Mouse (Mus musculus) layer of hippocampus, adult 18-20 months (tissue): ENCODE results near the gene Nepro. TPM values are rescaled to one million over a fixed set of nuclear protein-coding genes. Genes with fewer than 3 reads are reported as not detected.

Experiments
- DNase-seq, 2 experiments: peaks; one replicate each; pipeline ENCODE4 v3.0.0; 2022; ENCODE audit warnings: low spot score in 2 of 2
- total RNA-seq, 2 experiments: library from RNA; stranded (reverse); gene quantifications; 2 replicates each; pipeline ENCODE4 v1.2.3; 2021

Gene Nepro
- total RNA-seq, 2 experiments from 2014 or later, result 5.5 to 5.8 TPM

DNA sequence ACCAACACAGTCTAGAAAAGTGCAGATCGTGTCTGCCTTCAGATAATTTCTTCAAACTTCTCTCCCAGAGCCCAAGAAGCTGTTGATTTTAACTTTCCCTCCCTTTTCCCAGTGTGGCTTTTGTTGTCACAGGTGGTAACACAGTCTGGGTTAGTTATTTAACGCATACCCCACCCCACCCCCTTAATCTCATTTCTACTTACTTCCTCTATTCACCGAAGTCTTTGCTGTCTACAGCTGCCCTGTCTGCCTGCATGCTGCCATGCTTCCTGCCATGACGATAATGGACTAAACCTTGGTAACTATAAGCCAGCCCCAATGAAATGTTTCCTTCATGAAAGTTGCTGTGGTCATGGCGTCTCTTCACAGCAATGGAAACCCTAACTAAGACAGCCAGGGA lies 21.8 kb upstream of the Nepro start:
- DNase-seq, result no peak

DNA sequence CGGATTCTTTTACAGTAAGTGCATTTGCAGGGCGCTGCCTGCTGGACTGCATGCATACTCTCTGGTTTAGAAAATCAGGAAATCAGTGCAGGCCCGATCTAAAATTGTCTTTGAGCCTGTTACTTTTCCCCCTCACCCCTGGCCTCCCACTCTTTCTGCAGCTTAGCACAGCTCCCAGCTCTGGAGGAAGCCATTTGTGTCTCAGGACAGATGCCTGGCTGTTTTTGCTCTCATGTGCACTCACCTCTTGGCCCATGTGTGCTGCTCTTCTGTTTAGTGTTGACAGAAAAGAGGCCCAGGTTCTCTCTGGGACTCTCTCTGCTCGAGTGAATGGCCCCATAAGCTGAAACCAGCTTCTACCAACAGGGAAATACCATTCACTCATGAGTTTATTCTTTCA lies 20.6 kb upstream of the Nepro start:
- no peak for DNase-seq

DNA sequence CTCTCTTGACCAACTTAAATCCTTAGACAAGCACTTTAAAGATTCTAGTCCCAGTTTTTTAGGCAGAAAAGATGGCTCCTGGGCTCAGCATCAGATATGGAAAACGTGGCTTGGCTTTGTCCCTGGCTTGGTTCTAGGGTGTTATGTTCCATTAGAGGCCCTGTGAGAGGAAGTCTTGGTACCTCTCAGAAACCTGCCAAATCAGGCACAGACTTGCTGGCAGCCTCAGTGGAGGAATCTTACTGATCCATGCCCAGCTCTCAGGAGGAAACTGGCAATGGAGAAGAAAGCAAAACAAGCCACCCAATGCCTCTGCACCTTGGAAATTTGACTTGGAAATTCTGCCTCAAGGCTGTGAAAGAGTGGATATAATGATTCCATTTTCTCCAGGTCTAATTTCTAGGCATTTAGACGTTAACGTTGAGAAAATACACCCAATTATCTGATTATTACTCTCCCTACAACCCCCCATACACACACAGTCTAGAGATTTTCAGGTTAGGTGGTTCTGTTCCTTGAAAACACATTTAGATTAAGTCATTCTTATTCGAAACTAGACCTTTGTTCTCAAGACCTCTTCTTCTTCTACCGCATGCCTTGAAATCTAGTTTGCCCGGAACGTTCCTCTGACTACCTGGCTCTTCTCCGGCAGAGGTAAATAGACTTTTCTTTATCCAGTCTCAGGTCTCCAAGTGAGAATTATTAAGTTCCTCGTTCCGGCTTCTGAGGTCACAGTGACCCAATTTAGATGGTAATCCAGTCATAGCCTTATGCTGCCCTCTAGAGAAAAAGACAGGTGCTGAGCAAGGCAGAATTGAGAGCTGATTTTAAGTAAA lies 7.6 kb upstream of the Nepro start:
- peak in 1 of 2 experiments; percentile 56 for DNase-seq

DNA sequence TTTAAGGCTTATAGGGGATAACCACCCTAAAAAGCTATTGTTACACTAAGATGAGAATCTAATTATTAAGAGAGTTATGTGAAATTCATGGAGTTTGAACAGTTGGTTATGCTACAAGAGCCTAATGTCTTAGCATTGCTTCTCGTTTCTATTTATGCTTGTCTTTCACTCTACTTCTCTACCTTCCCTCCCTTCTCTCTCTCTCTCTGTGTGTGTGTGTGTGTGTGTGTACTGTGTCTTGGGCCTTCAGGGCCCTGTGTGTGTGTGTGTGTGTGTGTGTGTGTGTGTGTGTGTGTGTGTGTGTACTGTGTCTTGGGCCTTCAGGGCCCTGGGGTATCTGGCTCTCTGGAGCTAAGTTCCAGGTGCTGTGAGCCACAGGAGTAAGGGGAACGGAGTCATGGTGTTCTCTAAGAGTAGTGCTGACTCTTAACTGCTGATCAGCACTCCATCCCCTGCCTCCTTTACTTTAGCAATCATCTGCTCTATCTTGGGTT lies 6.9 kb upstream of the Nepro start:
- no peak for DNase-seq

DNA sequence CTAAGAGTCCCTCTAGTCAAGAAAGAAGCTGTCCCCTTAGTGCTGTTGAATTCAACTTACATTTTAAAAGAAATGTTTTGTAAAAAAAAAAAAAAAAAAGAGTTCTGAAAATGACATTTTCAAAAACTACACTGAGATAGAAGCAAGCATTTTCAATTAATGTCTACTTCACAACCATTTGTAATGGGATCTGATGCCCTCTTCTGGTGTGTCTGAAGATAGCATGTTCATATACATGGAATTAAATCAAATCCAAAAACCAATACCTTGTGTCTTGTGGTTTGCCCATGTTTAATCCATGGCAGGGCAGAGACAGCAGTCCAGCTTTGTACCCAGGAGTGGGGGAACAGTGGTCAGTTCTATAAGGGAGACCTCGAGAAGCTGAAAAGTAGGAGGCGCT lies 6.3 kb upstream of the Nepro start:
- no peak for DNase-seq

DNA sequence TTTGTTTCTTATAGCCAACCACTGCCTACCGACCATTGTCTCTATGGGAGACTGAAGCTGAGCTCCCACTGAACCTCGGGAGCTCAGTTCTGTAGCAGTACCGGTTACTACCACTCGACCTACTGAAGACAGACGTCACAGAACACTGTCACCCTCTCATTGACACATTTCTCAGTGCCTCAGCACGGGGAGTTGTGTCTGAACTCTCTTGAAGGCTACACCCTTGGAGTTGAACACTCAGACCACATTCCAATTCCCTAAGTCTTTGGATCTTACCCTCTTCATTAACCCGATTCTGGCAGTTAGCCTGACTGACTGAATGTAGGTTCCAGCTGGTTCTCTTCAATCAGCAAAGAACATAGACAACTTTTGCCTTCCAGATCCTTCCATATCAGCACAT lies 4.8 kb upstream of the Nepro start:
- DNase-seq, result no peak

DNA sequence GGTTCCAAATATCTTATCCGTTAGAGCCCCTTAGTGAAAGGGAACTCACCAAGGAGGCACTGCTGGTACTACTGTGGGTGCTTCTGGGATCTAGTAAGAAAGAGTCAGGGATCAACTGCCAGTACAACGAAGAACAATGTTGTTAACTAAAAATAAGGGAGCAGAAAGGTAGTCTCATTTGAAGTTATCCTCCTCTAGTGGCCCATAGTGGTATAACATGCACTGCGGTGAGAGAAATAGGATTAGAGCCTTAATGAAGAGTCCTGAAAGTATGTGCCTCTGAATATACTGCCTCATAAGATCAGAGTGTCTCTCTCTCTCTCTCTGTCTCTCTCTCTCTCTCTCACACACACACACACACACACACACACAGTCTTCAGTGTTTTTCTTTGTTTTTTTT lies 3.6 kb upstream of the Nepro start:
- no peak for DNase-seq

DNA sequence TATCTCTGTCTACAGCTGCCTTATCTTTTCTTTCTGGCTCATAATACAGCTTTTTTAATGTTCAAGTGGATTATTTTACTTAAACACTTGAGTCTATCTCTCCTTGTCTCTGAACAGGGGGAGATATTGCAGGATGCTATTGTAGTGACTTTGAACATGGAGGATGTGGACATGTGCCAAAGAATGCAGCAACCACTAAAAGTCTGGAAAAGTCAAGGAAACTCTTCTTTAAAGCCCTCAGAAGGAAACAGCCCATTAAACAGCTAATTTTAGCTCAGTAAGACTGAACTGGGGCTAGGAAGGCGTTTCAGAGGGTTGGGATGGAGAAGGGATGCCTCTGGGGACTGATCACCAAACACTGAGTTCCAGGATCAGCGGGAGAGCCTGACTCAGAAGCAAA lies 1.4 kb upstream of the Nepro start:
- no peak for DNase-seq

DNA sequence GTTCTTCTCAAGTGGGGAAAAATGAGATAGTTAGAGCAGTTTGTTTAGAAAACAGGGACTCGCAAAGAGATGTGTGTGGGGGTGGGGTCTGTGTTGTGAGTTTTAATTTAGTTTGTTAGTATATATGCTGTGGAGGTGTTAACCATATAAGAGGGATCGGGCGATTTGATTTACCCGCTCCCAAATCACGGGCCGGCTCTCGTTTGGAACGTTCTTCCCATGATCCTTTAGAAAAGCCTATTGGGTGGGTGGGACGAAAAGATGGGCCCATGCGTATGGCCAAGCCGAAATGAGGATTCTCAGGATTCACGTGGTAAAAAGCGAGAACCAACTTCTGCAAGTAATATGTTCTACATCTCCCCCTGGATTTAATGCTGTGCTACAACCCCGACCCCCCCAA lies 746 bp downstream of the Nepro start:
- peak in 1 of 2 experiments; percentile 57 for DNase-seq

DNA sequence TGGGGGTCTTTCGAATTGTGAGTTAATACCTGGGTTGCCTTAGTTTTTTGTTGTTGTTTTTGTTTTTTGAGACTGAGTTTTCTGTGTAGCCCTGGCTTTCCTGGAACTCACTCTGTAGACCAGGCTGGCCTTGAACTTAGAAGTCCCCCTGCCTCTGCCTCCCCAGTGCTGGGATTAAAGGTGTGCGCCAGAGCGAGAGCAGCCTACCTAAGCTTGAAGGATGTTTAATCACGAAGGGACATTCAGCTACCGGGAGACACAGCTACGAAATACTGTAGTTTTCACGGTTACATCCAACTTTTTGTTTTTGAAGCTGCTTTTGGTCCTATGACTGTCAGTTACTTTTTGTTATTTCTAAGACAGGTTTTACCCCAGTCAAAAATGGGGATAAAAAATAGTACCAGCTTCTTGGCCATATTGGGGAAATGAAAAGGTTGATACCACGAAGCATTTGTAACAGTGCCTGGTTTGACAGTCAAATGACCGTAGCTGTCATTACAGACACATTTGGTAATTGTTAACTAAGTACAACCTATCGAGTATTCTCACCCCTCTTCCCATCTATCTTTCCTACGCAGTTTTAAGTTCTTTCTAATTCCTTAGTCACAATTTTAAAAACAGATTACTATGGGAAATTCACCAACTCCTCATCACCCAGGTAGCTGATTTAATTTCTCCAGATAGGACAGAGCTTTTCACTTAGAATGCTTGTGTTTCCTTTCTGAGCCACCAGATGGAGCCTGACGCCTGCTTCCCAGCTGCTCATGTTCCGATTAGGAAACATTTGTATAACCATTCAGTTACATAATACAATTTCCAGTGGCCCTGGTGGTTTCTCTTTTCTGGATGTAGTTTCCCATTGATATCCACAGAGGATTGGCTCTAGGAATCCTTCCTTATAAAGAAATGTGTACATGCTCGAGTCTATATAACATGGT lies 1.5 kb downstream of the Nepro start:
- DNase-seq, result peak; percentile 69 to 96

DNA sequence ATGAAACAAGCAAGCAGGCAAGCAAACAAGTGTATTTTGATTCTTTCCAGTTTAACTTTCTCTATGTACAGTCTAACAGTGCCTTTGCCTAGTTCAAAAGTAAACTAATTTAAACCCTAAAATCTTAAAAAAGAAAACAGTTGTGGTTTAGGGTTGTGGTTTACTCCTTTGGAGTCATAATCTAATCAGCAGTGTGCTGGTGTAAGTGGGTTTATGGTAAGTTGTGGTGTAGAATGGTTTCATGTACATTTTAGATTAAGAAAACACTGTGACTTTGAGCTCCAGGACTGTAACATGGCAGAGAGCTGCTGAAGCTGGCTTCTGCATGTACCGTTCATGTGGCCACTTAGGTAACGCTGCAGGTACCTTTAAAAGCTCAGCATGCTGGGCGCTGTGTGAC lies 3.4 kb downstream of the Nepro start:
- DNase-seq, result no peak

DNA sequence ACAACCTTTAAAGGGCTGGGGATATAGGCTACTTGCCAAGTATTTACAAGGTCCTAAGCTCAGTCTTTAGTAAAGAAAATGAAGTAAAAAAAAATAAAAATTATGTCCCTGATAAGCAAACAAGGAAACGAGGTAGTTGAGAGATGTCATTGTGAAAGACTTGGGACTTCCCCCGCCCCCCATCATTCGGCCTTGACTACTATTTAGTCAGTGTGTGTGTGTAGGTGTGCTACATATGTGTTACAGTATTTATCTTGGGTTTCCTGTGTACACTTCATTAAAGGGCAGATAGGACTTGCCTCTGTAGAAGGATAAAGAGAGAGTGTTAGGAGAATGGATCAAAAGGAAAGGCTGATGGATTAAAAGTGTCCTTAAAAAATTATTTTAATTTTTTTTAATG lies 10.0 kb downstream of the Nepro start:
- no peak for DNase-seq

DNA sequence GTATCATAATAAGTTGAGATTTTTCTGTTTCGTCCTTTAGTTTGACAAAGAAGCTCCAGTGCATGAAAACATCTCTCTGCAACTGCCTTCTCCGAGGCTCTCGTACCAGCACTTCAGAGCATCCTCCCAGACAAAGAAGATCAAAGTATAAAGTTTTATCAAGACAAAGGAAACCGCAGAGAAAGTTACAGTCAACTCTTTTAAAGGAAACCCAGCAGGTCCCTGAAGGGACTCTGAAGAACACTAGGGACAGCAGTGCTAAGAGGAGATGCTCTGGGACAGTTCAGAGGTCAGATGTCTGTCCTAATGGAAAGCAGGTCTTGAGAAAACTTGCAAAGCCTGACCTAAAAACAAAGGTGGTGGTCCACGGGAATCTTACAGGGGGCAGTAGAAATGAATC lies 11.6 kb downstream of the Nepro start:
- no peak for DNase-seq

DNA sequence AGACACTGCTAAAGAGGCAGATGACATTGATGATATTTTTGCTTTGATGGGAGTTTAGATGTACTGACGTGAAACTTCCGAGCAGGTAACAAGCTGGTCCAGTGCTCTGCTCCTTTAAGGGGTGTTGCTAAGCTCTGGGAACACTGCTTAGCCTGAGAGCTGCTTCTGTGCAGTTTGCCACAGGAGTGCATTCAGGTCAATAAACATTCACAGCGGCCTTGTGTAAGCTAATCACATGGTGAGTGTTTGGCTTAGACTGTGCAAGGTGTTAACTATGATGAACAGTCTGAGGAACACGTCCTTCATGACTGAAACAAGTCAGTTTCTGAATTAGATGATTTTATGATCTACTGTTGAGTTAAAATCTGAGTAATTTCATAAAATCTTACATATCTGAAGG lies 12.0 kb downstream of the Nepro start:
- no peak for DNase-seq

DNA sequence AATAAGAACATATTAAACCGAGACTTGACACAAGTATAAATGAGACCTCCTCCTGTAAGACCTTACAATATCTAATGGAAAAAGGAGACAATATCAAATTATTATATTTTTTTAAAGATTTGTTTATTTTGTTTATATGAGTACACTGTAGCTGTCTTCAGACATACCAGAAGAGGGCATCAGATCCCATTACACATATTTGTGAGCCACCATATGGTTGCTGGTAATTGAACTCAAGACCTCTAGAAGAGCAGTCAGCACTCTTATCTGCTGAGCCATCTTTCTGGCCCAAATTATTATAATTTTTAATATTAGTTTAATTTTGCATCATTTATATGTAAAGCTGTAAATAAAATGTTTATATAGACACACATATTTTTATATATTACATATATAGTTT lies 18.7 kb downstream of the Nepro start:
- DNase-seq, result no peak

DNA sequence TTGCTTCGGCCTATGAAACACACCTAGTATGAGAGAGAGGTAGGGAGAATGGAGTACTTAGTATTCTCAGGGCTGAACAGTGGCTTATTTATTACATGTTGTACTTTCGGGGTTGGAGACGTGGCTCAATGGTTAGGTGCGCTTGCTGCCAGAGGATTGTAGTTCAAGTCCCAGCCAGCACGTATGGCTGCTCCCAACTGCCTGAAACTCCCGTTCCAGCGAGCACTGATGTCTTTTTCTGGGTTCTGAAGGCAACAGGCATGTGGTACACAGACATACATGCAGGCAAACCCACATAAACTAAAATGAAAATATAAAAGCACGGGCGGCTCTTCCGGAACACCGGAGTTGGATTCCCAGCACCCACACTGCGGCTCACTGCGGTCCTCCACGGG lies 21.4 kb downstream of the Nepro start:
- no peak for DNase-seq

DNA sequence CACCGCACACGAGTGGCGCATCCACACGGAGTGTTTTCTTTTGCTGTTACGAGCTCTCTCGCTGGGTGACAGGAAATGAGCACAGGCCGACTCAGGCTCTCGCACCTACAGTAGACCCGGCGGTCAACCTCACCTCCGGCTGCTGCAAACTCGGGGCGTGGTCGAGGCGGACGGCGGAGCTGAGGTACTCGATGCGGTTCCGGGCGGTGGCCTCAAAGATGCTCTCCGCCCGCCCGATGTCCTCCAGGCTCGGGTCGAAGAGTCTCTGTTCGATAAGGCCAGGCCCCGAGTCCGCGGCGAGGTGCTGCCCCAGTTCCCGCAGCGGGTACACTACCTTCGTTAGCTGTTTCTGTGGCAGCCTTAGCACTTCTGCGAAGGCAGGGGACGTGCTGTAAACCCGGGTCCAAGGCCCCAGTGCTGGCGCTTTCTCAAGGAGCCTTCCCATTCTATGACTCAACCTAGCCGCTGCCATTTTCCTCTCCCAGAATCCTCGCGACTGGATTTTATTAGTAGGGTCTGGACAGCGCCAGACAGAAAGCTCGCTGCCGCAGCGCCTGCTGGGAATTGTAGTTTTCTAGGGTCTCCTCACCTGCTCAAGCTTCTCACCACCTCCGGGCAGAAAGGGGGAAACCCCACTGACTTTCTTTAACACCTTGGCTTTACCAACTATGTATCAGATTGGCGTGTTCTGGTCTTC lies 21.9 kb downstream of the Nepro start, which contains the start of gene Gtpbp8:
Gene Gtpbp8, minus strand, starts transcription at position 498 of the 697 bp plus-strand sequence.
- peak; percentile 83 to 94 for DNase-seq

DNA sequence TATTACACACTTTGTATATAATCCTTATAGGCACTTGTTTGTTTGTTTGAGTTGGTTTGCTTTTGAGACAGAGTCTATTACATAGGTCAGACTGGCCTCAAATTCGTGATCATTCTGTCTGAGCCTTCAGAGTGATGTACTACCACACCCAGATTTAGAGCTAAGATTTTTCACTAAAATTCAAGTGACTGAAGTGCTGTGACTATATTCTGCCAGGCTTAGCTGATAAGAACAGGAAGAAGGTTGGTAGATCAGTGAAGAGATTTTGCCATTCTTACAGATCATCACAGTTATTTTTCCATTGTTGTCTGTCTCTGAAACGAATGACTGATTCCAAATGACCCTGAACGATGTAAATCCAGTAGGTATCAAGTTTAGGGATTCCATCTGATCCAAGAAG lies 23.9 kb downstream of the Nepro start:
- DNase-seq, result no peak

DNA sequence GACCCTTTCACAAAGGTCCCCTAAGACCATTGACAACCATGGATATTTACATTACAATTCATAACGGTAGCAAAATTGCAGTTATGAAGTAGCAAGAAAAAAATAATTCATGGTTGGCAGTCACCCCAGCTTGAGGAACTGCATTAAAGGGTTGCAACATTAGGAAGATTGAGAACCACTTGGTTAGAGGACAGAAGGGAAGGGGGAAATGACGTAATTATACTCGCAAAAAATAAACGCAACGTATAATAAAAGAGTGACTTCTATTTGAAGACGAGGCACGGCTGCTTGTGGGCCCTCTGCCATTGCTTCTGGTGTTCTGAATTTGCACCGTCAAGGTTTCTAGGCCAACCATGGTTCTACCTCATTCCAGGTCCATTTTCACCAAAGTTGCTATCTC lies 33.6 kb downstream of the Nepro start:
- DNase-seq, result no peak

DNA sequence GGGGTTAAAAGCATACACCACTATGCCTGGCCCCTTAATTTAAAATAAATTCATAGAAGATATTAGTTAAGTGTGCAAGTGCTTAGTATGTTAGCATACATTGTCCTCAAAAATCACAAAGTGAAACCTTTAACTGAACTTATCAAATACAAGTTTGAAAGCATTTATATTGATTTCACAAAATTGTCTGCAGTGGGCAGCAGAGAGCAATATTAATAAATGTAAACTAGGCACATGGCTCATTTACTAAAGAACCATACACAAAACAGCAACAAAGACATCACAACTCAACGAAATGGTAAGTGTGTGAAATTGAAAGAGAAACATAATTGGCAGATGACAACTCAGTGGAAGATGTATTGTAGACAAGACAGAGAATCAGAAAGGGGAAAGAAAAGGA lies 37.7 kb downstream of the Nepro start:
- DNase-seq, result no peak

DNA sequence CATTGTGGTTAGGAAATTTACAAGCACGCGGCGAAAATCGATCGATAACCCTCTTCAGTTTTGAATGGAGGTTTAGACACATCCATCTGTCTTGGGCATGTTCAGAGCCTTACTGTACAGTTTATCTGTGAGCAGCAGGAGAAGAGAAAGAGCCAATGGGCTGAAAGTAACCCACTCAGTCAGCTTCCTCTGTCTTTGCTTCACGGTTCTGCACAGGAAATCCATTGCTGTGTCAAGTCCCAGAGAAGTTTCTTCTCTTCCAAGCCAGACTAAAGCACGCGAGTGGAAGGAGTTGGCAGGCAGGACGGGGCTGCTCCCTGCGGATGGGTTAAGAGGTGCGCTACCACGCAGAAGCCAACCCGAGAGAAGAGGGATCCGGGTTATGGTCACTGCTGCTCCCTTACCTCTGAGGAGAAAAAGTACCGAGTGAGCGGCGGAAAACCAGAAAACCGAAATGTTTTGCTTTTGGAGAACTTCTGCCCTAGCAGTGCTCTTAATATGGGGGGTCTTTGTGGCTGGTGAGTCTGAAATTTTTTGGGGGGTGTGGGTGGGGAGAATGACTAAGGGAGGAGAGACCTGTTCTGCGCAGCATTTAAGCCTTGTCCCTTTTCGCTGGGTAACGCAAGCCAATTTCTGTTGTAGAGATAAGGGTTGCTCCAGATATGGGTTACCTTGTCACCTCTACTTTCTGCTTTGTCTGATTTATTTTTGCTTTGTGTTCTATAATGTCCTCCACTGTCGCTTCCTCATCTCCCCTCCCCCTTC lies 41.6 kb downstream of the Nepro start, which contains the start of gene Cd200r1:
Gene Cd200r1, plus strand, starts transcription at position 182 of the 765 bp plus-strand sequence.
- DNase-seq, result no peak
